Mouse (Mus musculus) hindbrain, embryonic 16.5 days (tissue): ENCODE data around the gene Stxbp6. TPM values are rescaled to one million over a fixed set of nuclear protein-coding genes. Genes with fewer than 3 reads are reported as not detected.

Experiments
- ATAC-seq: fragments of 200-750 bp; cut with Nextera tagmentation; 2 replicates; pipeline ENCODE4 v1.8.0; 2017; ENCODE audit warnings: moderate TSS enrichment, moderate library complexity
- H3K27ac ChIP-seq: fragments of 300-500 bp; sonication (generic); 2 replicates; pipeline ENCODE4 v1.5.1; 2014; ENCODE audit warnings: low read depth, mild to moderate bottlenecking, control low read depth, low read length, moderate library complexity
- H3K27me3 ChIP-seq: fragments of 300-500 bp; sonication (generic); replicated peaks from 2 replicates; pipeline ENCODE4 v1.6.1; 2014; ENCODE audit warnings: low read length; ENCODE audit not compliant: control insufficient read depth, insufficient read depth
- H3K36me3 ChIP-seq: fragments of 300-500 bp; sonication (generic); 2 replicates; pipeline ENCODE4 v1.6.1; 2014; ENCODE audit warnings: mild to moderate bottlenecking, low read length, moderate library complexity, mixed read lengths; ENCODE audit not compliant: control insufficient read depth, insufficient read depth
- H3K4me1 ChIP-seq: fragments of 300-500 bp; sonication (generic); 2 replicates; pipeline ENCODE4 v1.6.1; 2014; ENCODE audit warnings: low read depth, low read length; ENCODE audit not compliant: control insufficient read depth, insufficient read depth
- H3K4me2 ChIP-seq: fragments of 300-500 bp; sonication (generic); 2 replicates; pipeline ENCODE4 v1.6.1; 2014; ENCODE audit warnings: mild to moderate bottlenecking, low read length, control low read depth, moderate library complexity
- H3K4me3 ChIP-seq: fragments of 300-500 bp; sonication (generic); 2 replicates; pipeline ENCODE4 v1.5.1; 2014; ENCODE audit warnings: mild to moderate bottlenecking, low read length, control low read depth, moderate library complexity
- H3K9ac ChIP-seq: fragments of 300-500 bp; sonication (generic); 2 replicates; pipeline ENCODE4 v1.6.1; 2014; ENCODE audit warnings: low read depth, mild to moderate bottlenecking, control low read depth, low read length, moderate library complexity
- H3K9me3 ChIP-seq: fragments of 300-500 bp; sonication (generic); 2 replicates; pipeline ENCODE4 v1.6.1; 2014; ENCODE audit warnings: mild to moderate bottlenecking, low read length, moderate library complexity; ENCODE audit not compliant: control insufficient read depth
- WGBS: fragments of 180-500 bp; shearing (Covaris S2); extraction: QIAGEN DNeasy Blood & Tissue Kit; methylation state at CpG from one replicate; pipeline ENCODE4 v1.1.7; 2014; 5-methylcytosine and 5-hydroxymethylcytosine counted together
- polyA plus RNA-seq: library from polyadenylated mRNA; unstranded; fragments of >200 nt; fragmentation: Nextera tagmentation; extraction: Ambion mirVana; gene quantifications from 2 replicates; pipeline ENCODE4 v1.2.1, GENCODE M21; 2015

The Stxbp6 gene
- polyA plus RNA-seq, 1 experiment from 2014 or later: 21.6 TPM

DNA sequence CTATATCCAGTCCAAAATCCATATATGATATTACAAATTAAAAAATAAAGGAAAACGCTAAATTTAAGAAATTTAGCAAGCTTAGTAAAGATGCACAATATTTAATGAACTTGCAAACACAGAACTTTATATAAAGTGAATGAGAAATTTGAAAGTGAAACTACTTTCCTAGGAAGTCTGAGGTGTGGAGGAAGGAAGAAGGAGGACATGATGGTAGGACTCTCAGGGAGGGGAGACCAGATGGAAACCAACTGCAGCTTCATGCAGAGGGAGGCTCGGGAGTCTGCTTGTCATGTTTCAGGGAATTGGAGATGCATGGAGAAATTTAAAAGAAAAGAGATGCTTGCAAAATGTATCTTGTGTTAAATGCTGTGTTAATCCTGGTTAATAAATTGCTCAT lies 233.9 kb downstream of the Stxbp6 start:
- H3K4me3 ChIP-seq: no peak overlapping the region
- no peak for ATAC-seq
- H3K4me1 ChIP-seq: no peaks in the 10 kb centered on the region; the same call in 1 of the 2 replicates
- H3K27ac ChIP-seq: no peak overlapping the region
- H3K4me2 ChIP-seq: no peak overlapping the region
- H3K9me3 ChIP-seq: no peaks in the 10 kb centered on the region
- H3K36me3 ChIP-seq: no peaks in the 10 kb centered on the region
- WGBS: 59% methylated on average over 2 of the region's 2 CpGs
- H3K9ac ChIP-seq: no peak overlapping the region
- no peaks in the 10 kb centered on the region for H3K27me3 ChIP-seq

DNA sequence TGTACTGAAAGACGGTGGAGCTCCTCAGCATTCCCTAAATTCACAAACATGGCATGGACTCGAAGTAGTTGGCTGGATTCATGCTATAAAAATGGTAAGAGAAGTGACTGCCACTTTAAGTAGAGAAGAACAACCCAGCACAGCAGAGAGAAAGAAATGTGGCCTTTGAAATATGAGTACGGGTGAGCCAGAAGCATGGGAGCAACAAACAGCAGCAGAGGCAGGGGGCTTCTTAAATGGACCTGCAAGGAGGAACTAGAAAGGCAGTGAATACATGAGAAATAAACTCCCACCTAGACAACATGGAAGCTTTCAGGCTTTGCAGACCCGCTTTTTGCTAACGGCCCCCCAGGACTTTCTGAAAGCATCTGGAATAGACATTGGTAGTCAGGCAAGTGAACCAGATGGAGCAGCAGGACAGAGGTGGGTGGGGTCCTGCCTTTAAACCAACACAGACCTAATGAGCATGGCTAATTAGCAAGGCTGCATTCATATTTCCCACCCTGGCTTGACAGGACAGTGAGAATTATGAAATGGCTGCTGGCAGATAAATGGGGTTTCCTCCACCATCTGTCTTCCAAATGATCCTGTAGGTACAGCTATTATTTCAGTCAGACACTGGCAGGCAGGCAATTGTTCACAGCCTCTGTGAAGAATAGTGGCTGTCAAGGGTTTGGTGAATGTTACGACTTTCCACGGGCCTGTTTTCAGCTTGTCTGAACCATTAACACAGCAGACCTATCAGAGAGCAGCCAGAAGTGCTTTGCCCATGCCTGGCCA lies 234.7 kb downstream of the Stxbp6 start:
- WGBS: 17% methylated on average over 7 of the region's 7 CpGs
- Histone ChIP-seq H3K4me2 (0 out of 2 replicates have a peak overlapping the region, but pooled peaks have one; percentile 1), H3K27ac (no peak overlapping the region), H3K9ac (no peak overlapping the region), H3K9me3 (no peaks in the 10 kb centered on the region), H3K4me3 (no peak overlapping the region), H3K27me3 (no peaks in the 10 kb centered on the region), H3K36me3 (no peaks in the 10 kb centered on the region), H3K4me1 (no peaks in the 10 kb centered on the region; the same call in 1 of the 2 replicates)
- ATAC-seq: peak; percentile 90

DNA sequence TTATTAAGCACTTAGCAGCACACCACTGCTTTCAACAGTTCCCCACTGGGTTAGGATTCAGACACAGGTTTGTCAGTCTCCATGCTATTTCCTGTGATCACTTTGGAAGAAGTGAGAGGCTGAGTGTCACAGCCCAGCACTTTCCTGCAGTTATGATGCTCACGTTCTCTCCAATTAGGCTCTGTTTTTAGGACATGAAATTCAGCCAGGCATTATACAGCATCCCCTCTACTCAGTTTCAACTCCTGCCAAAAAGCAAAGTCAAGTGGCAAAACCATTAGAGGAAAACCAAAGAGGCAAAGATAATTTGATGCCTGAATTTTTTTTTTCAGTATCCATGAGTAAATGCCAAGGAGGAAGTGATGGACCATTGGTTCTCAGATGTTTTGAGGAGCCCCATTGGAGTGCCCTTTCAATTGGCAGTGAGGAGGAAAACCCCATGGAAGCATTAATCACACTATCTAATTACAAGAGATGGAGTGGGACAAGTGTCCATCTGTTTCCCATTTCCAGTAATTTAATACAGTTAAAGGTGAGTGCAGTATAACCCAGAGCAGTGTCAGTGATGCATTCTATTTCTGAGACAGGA lies 238.5 kb downstream of the Stxbp6 start:
- 41% methylated on average over 1 of the region's 1 CpGs for WGBS
- ATAC-seq: peak; percentile 77
- Histone ChIP-seq H3K4me1 (no peaks in the 10 kb centered on the region; the same call in 1 of the 2 replicates), H3K27ac (no peak overlapping the region), H3K4me3 (no peak overlapping the region), H3K27me3 (no peaks in the 10 kb centered on the region), H3K36me3 (no peaks in the 10 kb centered on the region), H3K9ac (no peak overlapping the region), H3K4me2 (no peak overlapping the region), H3K9me3 (peaks cover 2% of the 10 kb centered on the region; the same call in 1 of the 2 replicates)

DNA sequence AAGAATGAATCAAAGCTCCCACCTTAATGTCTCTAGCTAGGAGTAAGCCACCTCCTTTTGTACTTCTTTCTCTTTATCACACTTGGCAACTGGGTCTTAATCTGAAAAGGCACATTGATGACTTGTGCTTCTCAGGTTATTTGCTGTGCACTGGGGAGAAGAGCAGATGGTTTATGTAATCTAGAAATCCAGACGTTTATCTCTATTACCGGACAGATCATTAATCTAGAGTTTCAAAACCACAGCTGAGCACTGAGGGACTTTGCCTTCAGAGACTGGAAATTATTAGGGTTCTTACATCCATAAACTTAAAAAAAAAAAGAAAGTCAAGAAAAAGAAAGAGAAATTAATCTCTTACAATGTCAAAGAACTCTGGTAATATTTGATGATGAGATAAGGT lies 262.6 kb downstream of the Stxbp6 start:
- H3K27ac ChIP-seq: no peak overlapping the region
- H3K4me2 ChIP-seq: no peak overlapping the region
- no peaks in the 10 kb centered on the region for H3K4me1 ChIP-seq
- H3K9me3 ChIP-seq: no peaks in the 10 kb centered on the region
- WGBS: 66% methylated on average over 2 of the region's 2 CpGs
- ATAC-seq: no peak
- no peak overlapping the region for H3K4me3 ChIP-seq
- H3K27me3 ChIP-seq: no peaks in the 10 kb centered on the region
- H3K36me3 ChIP-seq: no peaks in the 10 kb centered on the region
- no peak overlapping the region for H3K9ac ChIP-seq

DNA sequence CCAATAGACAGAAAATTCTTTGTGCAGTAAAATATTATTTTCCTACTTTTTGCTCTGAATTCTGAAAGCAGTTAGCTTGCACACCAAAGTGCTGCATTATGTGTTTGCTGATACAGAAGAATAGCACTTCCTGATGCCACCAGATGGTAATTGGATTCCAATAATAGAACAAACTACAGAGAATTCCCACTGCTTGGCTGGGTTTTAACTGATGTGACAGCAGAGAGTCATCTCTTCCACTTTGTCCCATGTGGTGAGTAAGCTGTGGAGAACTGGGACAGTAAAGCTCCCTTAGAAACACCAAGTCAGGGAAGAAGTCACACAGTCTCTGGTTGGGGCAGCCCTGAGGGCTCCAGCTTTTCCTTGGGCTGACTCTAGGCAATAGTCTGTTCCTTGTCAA lies 270.3 kb downstream of the Stxbp6 start:
- H3K27ac ChIP-seq: no peak overlapping the region
- no peak overlapping the region for H3K9ac ChIP-seq
- ATAC-seq: no peak
- H3K36me3 ChIP-seq: no peaks in the 10 kb centered on the region
- no peak overlapping the region for H3K4me2 ChIP-seq
- no peaks in the 10 kb centered on the region for H3K4me1 ChIP-seq
- H3K4me3 ChIP-seq: no peak overlapping the region
- H3K27me3 ChIP-seq: no peaks in the 10 kb centered on the region
- no peaks in the 10 kb centered on the region for H3K9me3 ChIP-seq
